Mouse (Mus musculus) neural tube, embryonic 14.5 days (tissue): Measurements from ENCODE around the gene Dlx6. TPM values are rescaled to one million over a fixed set of nuclear protein-coding genes. Genes with fewer than 3 reads are reported as not detected.

Source experiments
- ATAC-seq: fragments of 200-750 bp; cut with Nextera tagmentation; 2 replicates; pipeline ENCODE4 v1.8.0; 2017; ENCODE audit warnings: low read depth, mild to moderate bottlenecking, moderate TSS enrichment, moderate library complexity
- H3K27ac ChIP-seq: fragments of 300-500 bp; sonication (generic); 2 replicates; pipeline ENCODE4 v1.5.1; 2014; ENCODE audit warnings: low read depth, mild to moderate bottlenecking, control low read depth, low read length, moderate library complexity, mixed read lengths
- H3K27me3 ChIP-seq: fragments of 300-500 bp; sonication (generic); 2 replicates; pipeline ENCODE4 v1.6.1; 2014; ENCODE audit warnings: low read length; ENCODE audit not compliant: control insufficient read depth, insufficient read depth
- H3K36me3 ChIP-seq: fragments of 300-500 bp; sonication (generic); 2 replicates; pipeline ENCODE4 v1.6.1; 2014; ENCODE audit warnings: low read length, mixed read lengths; ENCODE audit not compliant: control insufficient read depth, insufficient read depth
- H3K4me1 ChIP-seq: fragments of 300-500 bp; sonication (generic); 2 replicates; pipeline ENCODE4 v1.6.1; 2014; ENCODE audit warnings: low read length; ENCODE audit not compliant: control insufficient read depth, insufficient read depth
- H3K4me2 ChIP-seq: fragments of 300-500 bp; sonication (generic); 2 replicates; pipeline ENCODE4 v1.6.1; 2014; ENCODE audit warnings: mild to moderate bottlenecking, low read depth, low read length, control low read depth
- H3K4me3 ChIP-seq: fragments of 300-500 bp; sonication (generic); 2 replicates; pipeline ENCODE4 v1.5.1; 2014; ENCODE audit warnings: low read depth, low read length, control low read depth, mixed read lengths
- H3K9ac ChIP-seq: fragments of 300-500 bp; sonication (generic); replicated peaks from 2 replicates; pipeline ENCODE4 v1.6.1; 2014; ENCODE audit warnings: low read depth, mild to moderate bottlenecking, control low read depth, low read length, mixed read lengths
- H3K9me3 ChIP-seq: fragments of 300-500 bp; sonication (generic); 2 replicates; pipeline ENCODE4 v1.6.1; 2016; ENCODE audit warnings: low read length; ENCODE audit not compliant: control insufficient read depth
- WGBS: fragments of 180-500 bp; shearing (Covaris S2); extraction: QIAGEN DNeasy Blood & Tissue Kit; methylation state at CpG from one replicate; pipeline ENCODE4 v1.1.7; 2014; 5-methylcytosine and 5-hydroxymethylcytosine counted together
- polyA plus RNA-seq: library from polyadenylated mRNA; unstranded; fragments of >200 nt; fragmentation: Nextera tagmentation; extraction: Ambion mirVana; gene quantifications from 2 replicates; pipeline ENCODE4 v1.2.1, GENCODE M21; 2014

Gene Dlx6
- polyA plus RNA-seq, 1 experiment from 2014 or later, result not detected

DNA sequence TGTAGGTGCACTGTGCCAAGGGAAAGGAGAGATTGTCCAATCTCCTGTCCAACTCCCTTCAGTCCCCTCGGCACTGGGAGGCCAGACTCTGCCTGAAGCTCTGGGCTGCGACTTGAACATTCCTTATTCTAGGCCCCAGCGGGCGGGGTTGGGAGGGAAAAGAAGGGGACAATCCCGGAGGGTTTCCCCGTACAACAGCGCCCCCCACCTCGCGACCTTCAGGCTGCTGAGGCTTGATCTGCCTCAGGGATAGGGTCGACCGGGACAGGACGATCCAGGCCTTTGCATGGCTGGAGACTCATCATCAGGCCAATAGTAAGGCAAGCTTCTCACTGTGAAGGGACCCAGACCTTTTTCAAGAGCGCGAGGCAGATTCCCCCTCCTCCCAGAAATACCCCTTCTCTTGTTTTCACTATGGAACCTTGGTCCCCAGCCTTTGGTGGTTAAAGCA, 15.7 kb downstream of the Dlx6 start:
- Histone ChIP-seq H3K9me3 (no peaks in the 10 kb centered on the region), H3K27me3 (peaks cover 50% of the 10 kb centered on the region), H3K4me2 (no peak overlapping the region), H3K9ac (no peak overlapping the region), H3K36me3 (no peaks in the 10 kb centered on the region), H3K27ac (no peak overlapping the region), H3K4me1 (peaks cover 7% of the 10 kb centered on the region), H3K4me3 (no peak overlapping the region)
- 0 out of 2 replicates have a peak, but pooled peaks have one; percentile 7 for ATAC-seq
- WGBS, result 0% methylated on average over 14 of the region's 14 CpGs

DNA sequence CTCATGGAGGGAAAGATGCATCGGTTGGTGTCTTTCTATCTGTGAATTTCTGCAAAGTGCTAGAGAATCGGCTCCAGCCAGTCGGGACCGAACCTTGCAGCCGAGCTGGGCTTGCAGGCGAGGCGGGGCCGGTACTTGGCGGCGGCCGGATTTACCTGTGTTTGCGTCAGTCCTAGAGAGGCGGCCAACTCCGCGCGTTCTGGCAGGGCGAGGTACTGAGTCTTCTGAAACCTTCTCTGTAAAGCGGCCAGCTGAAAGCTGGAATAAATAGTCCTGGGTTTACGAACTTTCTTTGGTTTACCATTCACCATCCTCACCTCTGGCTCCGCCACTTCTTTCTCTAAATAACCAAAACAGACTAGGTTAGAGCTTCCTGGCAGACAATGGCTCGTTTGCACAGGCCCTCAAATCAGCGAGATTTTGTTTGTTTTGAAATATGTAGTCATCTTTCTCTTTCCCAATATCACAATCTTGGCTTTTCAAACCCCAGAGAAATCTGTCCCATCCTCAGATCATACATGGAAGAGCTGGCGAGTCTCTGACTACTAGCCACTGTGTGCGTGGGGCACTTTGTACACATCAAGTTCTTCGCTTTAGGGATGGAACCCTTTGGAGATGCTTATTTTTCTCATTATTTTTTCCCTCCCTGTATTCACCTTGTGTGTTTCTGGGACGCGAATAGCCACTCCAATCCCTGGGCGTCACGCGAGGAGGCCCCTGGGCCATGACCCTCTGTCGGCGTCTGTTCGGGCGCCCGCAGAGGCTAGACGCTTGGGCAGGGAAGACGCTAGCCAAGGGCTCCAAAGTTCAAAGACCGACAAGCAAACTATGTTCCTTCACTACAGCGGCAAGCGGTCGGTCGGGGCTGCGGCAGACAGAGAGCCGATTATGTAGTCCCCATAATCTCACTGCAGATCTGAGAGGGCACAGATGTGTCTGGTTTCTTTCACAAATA, 16.5 kb downstream of the Dlx6 start:
- Histone ChIP-seq H3K4me3 (no peak overlapping the region), H3K36me3 (no peaks in the 10 kb centered on the region), H3K4me1 (peaks cover 7% of the 10 kb centered on the region), H3K4me2 (no peak overlapping the region), H3K27ac (no peak overlapping the region), H3K9ac (no peak overlapping the region), H3K27me3 (peaks cover 50% of the 10 kb centered on the region), H3K9me3 (no peaks in the 10 kb centered on the region)
- ATAC-seq, result no peak
- 2% methylated on average over 44 of the region's 44 CpGs for WGBS

DNA sequence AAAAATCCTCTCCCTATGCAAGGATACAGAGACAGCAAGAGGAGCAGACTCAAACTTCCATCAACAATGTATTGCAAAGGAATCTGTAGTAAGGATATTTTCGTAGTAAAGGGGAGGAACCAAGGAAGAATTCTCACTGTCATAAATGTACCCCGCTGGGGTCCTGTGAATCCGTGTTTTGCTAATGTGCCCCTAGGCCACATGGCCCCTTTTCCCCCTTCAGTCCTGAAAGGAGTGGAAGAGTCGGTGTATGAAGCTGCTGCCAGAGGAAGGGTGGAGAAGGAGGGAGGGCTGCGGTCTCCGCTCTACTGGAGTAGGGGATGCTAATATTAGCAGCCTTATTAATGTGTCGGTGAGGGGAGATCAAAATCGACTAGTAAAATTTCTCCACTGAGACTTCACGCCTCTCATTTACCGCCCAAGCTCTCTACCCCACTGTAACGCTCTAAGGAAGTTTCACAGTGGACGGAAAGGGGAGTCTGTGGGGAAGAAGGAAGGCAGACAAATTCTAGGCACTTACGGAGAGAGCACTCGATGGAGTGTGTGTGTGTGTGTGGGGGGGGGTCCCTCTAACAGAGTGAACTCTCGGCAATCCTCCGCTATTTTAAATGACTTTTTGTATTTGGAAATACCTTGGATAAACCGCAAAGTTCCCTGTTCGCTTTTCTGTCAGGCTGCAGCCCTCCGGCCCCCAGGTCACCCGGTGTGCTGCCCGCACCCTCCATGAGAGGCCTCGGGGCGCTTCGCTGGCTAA, 17.4 kb downstream of the Dlx6 start:
- Histone ChIP-seq H3K4me3 (no peak overlapping the region), H3K27me3 (peaks cover 47% of the 10 kb centered on the region), H3K4me2 (no peak overlapping the region), H3K27ac (no peak overlapping the region), H3K36me3 (no peaks in the 10 kb centered on the region), H3K4me1 (peaks cover 7% of the 10 kb centered on the region), H3K9ac (no peak overlapping the region), H3K9me3 (no peaks in the 10 kb centered on the region)
- ATAC-seq, result no peak
- WGBS, result under 1% methylated on average over 24 of the region's 24 CpGs

DNA sequence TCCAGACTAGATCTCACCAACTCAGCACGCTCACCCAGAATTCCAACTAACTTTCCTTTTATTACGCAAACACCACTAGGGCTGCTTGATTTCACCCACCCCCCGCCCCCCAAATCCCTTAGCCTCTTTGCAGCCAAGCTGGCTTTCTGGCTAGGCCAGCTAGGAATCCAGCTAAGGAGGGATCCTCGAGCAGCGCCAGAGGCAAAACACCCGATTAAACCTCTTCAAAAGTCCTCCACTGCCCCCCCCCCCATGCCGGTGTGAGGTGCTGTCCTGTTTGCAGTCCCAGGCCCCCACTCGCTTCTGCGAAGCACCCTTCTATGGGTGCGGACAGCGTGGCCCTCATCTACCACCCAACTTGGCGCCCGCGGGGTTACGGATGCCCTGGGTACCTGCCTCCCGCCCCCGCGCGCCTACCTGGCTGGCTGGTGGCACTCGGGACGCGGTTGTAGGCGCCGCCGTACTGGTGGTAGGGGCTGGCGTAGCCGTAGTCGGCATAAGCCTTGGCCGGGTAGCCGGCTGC, 18.0 kb downstream of the Dlx6 start:
- Histone ChIP-seq H3K4me2 (peak overlapping the region; percentile 58), H3K36me3 (no peaks in the 10 kb centered on the region), H3K4me3 (peak overlapping the region; percentile 32), H3K4me1 (peaks cover 7% of the 10 kb centered on the region), H3K27ac (no peak overlapping the region), H3K27me3 (peaks cover 40% of the 10 kb centered on the region), H3K9ac (0 out of 2 replicates have a peak overlapping the region, but pooled peaks have one; percentile 12), H3K9me3 (no peaks in the 10 kb centered on the region)
- WGBS, result 1% methylated on average over 30 of the region's 30 CpGs
- peak; percentile 4; the same call in 1 of the 2 replicates for ATAC-seq

GRCm38 (mm10) chr6:6881638-6882190, 18.6 kb downstream of the Dlx6 start, which contains the start of gene Dlx5:
TSS of gene Dlx5 (minus strand) at chr6:6882085.
- 0 out of 2 replicates have a peak within 1 kb of the TSS, but pooled peaks have one; percentile 12 for H3K9ac ChIP-seq

DNA sequence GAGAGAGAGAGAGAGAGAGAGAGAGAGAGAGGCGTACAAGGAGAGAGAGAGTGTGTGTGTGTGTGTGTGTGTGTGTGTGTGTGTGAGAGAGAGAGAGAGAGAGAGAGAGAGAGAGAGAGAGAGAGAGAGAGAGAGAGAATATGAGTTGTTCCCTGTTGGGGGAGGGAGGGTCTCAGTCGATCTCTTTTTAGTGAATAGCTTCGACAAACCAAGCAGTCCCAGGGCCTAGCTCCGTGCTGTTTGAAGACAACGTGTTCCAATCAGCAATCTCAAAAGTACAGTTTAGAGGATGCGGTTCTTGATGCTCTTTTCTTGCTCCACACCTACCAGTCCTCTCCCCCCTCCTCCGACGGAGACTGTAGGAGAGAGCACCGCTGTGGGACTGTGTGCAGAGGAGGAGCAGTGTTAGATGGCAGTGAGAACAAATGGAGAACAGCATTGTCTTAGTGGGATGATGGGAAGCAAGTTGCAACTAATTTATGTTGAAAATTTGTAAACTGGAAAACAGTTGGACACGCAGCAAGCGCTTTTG, 19.2 kb downstream of the Dlx6 start:
- peaks cover 7% of the 10 kb centered on the region for H3K4me1 ChIP-seq
- H3K36me3 ChIP-seq, result no peaks in the 10 kb centered on the region
- no peak for ATAC-seq
- no peak overlapping the region for H3K4me2 ChIP-seq
- H3K4me3 ChIP-seq, result no peak overlapping the region
- no peak overlapping the region for H3K9ac ChIP-seq
- H3K9me3 ChIP-seq, result no peaks in the 10 kb centered on the region
- H3K27me3 ChIP-seq, result peaks cover 34% of the 10 kb centered on the region
- 7% methylated on average over 10 of the region's 11 CpGs for WGBS
- H3K27ac ChIP-seq, result no peak overlapping the region

More at GRCm38 (mm10) chr6:6881638-6882190, 18.6 kb downstream of the Dlx6 start, which contains the start of gene Dlx5:
- ATAC-seq, result peak; percentile 38
- Histone ChIP-seq H3K4me1 (peaks cover 7% of the 10 kb centered on the region), H3K27me3 (peaks cover 38% of the 10 kb centered on the region), H3K4me2 (peak within 1 kb of the TSS; percentile 58), H3K27ac (no peak within 1 kb of the TSS), H3K9me3 (no peaks in the 10 kb centered on the region), H3K4me3 (peak within 1 kb of the TSS; percentile 32), H3K36me3 (no peaks in the 10 kb centered on the region)
- 0% methylated on average over 31 of the region's 42 CpGs for WGBS

GRCm38 (mm10) chr6:6884897-6885296, 21.8 kb downstream of the Dlx6 start:
- Histone ChIP-seq H3K4me3 (no peak overlapping the region), H3K9ac (no peak overlapping the region), H3K4me1 (peaks cover 7% of the 10 kb centered on the region), H3K27me3 (peaks cover 25% of the 10 kb centered on the region), H3K9me3 (no peaks in the 10 kb centered on the region), H3K36me3 (no peaks in the 10 kb centered on the region), H3K27ac (no peak overlapping the region), H3K4me2 (no peak overlapping the region)
- WGBS, result under 1% methylated on average over 12 of the region's 12 CpGs
- peak; percentile 68; the same call in 1 of the 2 replicates for ATAC-seq

DNA sequence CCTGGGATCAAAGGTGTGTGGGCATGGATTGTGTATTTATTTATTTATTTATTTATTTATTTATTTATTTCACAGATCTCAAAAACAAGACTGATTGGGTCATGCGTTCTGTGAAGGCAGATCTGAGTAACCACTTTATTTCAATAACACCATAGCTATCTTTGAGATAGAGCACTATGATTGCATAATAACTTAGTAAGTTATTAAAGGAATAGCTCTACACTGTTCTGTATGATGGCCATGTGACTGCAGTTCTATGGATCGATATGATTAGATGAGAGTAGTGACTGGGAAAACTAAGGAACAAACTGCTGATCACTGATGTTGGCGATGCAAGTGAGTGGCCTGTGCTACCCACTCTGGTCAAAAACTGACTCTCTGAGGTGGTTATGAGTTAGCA, 23.1 kb downstream of the Dlx6 start:
- WGBS, result 89% methylated on average over 3 of the region's 3 CpGs
- H3K4me3 ChIP-seq, result no peak overlapping the region

More for the DNA sequence above, 23.1 kb downstream of the Dlx6 start:
- no peak for ATAC-seq
- peaks cover 24% of the 10 kb centered on the region for H3K27me3 ChIP-seq
- H3K4me2 ChIP-seq, result no peak overlapping the region
- H3K9me3 ChIP-seq, result no peaks in the 10 kb centered on the region
- H3K4me1 ChIP-seq, result peaks cover 6% of the 10 kb centered on the region
- H3K27ac ChIP-seq, result no peak overlapping the region
- no peak overlapping the region for H3K9ac ChIP-seq
- H3K36me3 ChIP-seq, result no peaks in the 10 kb centered on the region
